Mouse (Mus musculus) liver, embryonic 12.5 days (tissue): ENCODE results near the gene Ankrd33. TPM values are rescaled to one million over a fixed set of nuclear protein-coding genes. Genes with fewer than 3 reads are reported as not detected.

Source experiments
- ATAC-seq: fragments of 200-750 bp; cut with Nextera tagmentation; 2 replicates; pipeline ENCODE4 v1.8.0; 2017; ENCODE audit warnings: moderate number of reproducible peaks, mild to moderate bottlenecking, moderate library complexity
- H3K27ac ChIP-seq: fragments of 300-500 bp; sonication (generic); 2 replicates; pipeline ENCODE4 v1.5.1; 2016; ENCODE audit warnings: mild to moderate bottlenecking
- H3K27me3 ChIP-seq: fragments of 300-500 bp; sonication (generic); replicated peaks from 2 replicates; pipeline ENCODE4 v1.6.1; 2016; ENCODE audit warnings: mild to moderate bottlenecking, moderate library complexity
- H3K36me3 ChIP-seq: fragments of 300-500 bp; sonication (generic); 2 replicates; pipeline ENCODE4 v1.6.1; 2016; ENCODE audit warnings: mild to moderate bottlenecking, moderate library complexity
- H3K4me1 ChIP-seq: fragments of 300-500 bp; sonication (generic); 2 replicates; pipeline ENCODE4 v1.6.1; 2016
- H3K4me2 ChIP-seq: fragments of 300-500 bp; sonication (generic); 2 replicates; pipeline ENCODE4 v1.6.1; 2016; ENCODE audit warnings: mild to moderate bottlenecking, moderate library complexity
- H3K4me3 ChIP-seq: fragments of 300-500 bp; sonication (generic); 2 replicates; pipeline ENCODE4 v1.5.1; 2016; ENCODE audit warnings: mild to moderate bottlenecking, moderate library complexity
- H3K9ac ChIP-seq: fragments of 300-500 bp; sonication (generic); 2 replicates; pipeline ENCODE4 v1.6.1; 2016; ENCODE audit warnings: mild to moderate bottlenecking, moderate library complexity
- H3K9me3 ChIP-seq: fragments of 300-500 bp; sonication (generic); replicated peaks from 2 replicates; pipeline ENCODE4 v1.6.1; 2016; ENCODE audit warnings: mild to moderate bottlenecking, moderate library complexity
- WGBS: fragments of 180-500 bp; shearing (Covaris S2); methylation state at CpG from one replicate; pipeline ENCODE4 v1.1.7; 2016; ENCODE audit not compliant: insufficient replicate concordance; 5-methylcytosine and 5-hydroxymethylcytosine counted together
- polyA plus RNA-seq: library from polyadenylated mRNA; unstranded; fragments of >200 nt; fragmentation: Nextera tagmentation; extraction: Ambion mirVana; gene quantifications from 2 replicates; pipeline ENCODE4 v1.2.1, GENCODE M21; 2016

Ankrd33 gene
- polyA plus RNA-seq, 1 experiment from 2014 or later: not detected

DNA sequence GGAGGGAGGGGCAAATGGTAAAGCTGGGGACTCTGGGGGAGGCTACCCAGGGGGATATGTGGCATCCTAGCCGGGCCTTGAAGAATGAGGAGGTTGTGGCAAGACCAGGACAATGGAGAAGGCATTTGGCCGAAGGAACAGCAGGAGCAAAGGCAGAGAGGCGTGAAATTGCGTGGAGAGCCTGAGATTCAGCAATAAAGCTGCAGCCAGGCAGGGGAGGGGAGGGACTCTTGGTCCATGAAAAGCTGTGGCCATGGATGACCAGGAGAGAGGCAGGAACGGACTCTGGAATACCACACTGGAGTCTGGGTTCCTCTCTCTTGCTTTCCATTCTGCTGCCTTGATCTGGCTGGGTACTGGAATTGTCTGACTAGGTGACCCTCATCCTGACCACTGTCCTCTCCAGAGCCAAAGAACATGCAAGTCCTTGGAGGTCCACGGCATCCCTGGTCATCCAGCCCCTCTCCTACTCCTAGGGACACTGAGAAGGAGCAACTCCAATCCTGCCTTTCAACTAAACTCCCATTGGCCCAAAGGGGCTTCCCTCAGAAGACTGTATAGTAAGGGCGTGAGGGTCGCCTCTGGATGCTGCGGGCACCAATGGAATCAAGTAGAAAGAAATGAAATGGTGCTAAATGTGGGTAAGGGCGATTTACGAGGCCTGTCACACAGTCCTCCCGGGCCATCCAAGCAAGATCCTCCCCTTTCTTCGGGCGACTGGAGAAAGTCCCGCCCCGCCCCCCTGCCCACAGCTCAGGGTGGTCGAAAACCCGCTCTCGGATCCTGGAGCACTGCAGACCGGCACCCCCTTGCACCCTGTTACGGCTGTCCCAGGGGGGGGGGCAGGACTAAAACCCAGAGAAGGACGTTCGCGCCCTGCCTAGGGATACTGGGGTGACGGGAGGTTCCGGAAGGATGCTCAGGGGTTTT lies 39.2 kb upstream of the Ankrd33 start:
- no peak overlapping the region for H3K9ac ChIP-seq
- 23% methylated on average over 26 of the region's 26 CpGs for WGBS
- no peaks in the 10 kb centered on the region for H3K36me3 ChIP-seq
- peaks cover 77% of the 10 kb centered on the region for H3K27me3 ChIP-seq
- H3K9me3 ChIP-seq: no peaks in the 10 kb centered on the region
- no peak overlapping the region for H3K27ac ChIP-seq
- 0 out of 2 replicates have a peak overlapping the region, but pooled peaks have one; percentile 59 for H3K4me3 ChIP-seq
- no peak for ATAC-seq
- H3K4me2 ChIP-seq: peak overlapping the region; percentile 65
- peaks cover 33% of the 10 kb centered on the region for H3K4me1 ChIP-seq

DNA sequence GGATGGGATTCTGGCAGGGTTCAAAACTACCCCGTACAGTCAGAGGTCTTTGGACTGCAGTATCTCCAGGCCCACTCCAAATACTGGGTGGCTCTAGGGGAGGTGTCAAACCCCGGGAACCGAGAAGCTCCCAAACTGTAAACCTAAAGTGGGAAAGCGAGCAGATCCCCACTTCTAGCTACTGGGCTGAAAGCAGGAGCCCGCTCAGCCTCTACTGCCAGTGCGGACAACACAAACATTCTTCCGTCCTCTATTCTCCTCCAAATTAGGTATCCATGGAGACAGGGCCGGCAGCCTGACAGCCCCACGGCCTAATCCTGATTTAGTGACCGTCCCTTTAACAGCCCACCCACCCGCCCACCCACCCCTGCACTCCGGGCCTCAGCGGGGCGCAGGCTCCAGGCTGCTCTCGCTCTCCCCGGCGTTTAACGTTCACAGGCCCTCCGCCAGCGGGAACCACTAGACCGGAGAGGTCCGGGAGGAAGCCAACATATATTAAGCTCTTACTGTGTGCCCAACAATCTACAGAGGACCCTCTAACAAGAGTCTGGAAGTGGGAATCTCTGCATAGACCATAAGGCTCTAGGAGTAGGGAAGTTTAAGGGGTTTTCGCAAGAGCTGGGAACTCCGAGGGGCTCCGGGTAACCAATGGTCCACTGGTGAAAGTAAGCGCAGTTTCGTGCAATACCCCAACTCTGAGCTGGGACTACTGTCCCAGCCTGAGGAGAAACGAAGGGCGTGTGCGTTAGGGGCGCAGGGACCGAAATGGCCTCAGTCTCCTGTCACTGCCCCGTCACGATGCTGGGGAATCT lies 38.3 kb upstream of the Ankrd33 start:
- no peak overlapping the region for H3K27ac ChIP-seq
- H3K4me1 ChIP-seq: peaks cover 38% of the 10 kb centered on the region
- H3K9ac ChIP-seq: peak overlapping the region; percentile 66; the same call in 1 of the 2 replicates
- H3K4me3 ChIP-seq: peak overlapping the region; percentile 59
- no peaks in the 10 kb centered on the region for H3K36me3 ChIP-seq
- 6% methylated on average over 34 of the region's 34 CpGs for WGBS
- H3K9me3 ChIP-seq: no peaks in the 10 kb centered on the region
- peaks cover 82% of the 10 kb centered on the region for H3K27me3 ChIP-seq
- peak overlapping the region; percentile 65 for H3K4me2 ChIP-seq
- no peak for ATAC-seq

- H3K4me2 ChIP-seq: peak within 1 kb of the TSS; percentile 65
- peak within 1 kb of the TSS; percentile 82 for H3K27ac ChIP-seq
- no peaks in the 10 kb centered on the region for H3K36me3 ChIP-seq
- H3K9ac ChIP-seq: peak within 1 kb of the TSS; percentile 66
- peak; percentile 22; the same call in 1 of the 2 replicates for ATAC-seq
- no peaks in the 10 kb centered on the region for H3K9me3 ChIP-seq
- H3K4me1 ChIP-seq: peaks cover 38% of the 10 kb centered on the region
- H3K4me3 ChIP-seq: peak within 1 kb of the TSS; percentile 59
- WGBS: 1% methylated on average over 59 of the region's 96 CpGs
- H3K27me3 ChIP-seq: peaks cover 75% of the 10 kb centered on the region
Observed at GRCm38 (mm10) chr15:101077813-101078730, 37.5 kb upstream of the Ankrd33 start, which contains the start of gene Fignl2. Gene Fignl2 (minus strand): TSS chr15:101078567.

- Histone ChIP-seq H3K36me3 (no peaks in the 10 kb centered on the region), H3K9me3 (no peaks in the 10 kb centered on the region), H3K4me1 (peaks cover 37% of the 10 kb centered on the region), H3K27ac (peak overlapping the region; percentile 82), H3K9ac (peak overlapping the region; percentile 66; the same call in 1 of the 2 replicates), H3K27me3 (peaks cover 74% of the 10 kb centered on the region), H3K4me3 (peak overlapping the region; percentile 59), H3K4me2 (peak overlapping the region; percentile 65)
- ATAC-seq: peak; percentile 72
- WGBS: 3% methylated on average over 30 of the region's 30 CpGs
Observed at GRCm38 (mm10) chr15:101078731-101079156, 36.8 kb upstream of the Ankrd33 start.

DNA sequence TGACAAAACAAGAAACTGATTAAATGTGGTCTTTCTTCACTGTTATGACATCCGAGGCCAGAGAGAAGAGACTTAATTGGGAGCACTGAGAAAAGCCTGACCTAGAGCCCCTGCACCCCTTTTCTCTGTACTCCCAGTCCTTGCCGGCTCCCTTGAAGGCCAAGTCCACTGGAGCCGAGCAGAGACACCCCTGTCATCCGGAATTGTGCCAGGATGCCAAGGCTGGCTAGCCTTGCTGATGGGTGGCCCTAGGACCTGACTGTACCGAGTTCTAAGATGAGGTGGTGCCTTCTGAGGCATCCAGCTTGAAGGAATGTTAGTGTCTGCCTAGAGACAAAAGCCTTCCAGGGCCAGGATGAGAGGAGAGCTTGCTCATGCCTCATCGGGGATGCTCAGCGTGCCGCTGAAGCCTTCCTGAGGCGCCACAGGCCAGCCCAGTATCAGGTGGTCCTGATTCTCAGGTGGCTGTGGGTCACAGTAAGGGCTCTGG lies 35.5 kb upstream of the Ankrd33 start:
- H3K9ac ChIP-seq: no peak overlapping the region
- no peaks in the 10 kb centered on the region for H3K36me3 ChIP-seq
- no peak overlapping the region for H3K4me3 ChIP-seq
- H3K4me1 ChIP-seq: peaks cover 37% of the 10 kb centered on the region
- no peak overlapping the region for H3K27ac ChIP-seq
- H3K9me3 ChIP-seq: no peaks in the 10 kb centered on the region
- peaks cover 67% of the 10 kb centered on the region for H3K27me3 ChIP-seq
- WGBS: 66% methylated on average over 9 of the region's 9 CpGs
- no peak for ATAC-seq
- H3K4me2 ChIP-seq: no peak overlapping the region

GRCm38 (mm10) chr15:101081035-101081548 lies 34.5 kb upstream of the Ankrd33 start:
- no peaks in the 10 kb centered on the region for H3K36me3 ChIP-seq
- no peak overlapping the region for H3K4me2 ChIP-seq
- 45% methylated on average over 7 of the region's 7 CpGs for WGBS
- H3K9me3 ChIP-seq: no peaks in the 10 kb centered on the region
- H3K27me3 ChIP-seq: peaks cover 57% of the 10 kb centered on the region
- peaks cover 37% of the 10 kb centered on the region for H3K4me1 ChIP-seq
- no peak overlapping the region for H3K4me3 ChIP-seq
- ATAC-seq: no peak
- peak overlapping the region; percentile 37; the same call in 1 of the 2 replicates for H3K27ac ChIP-seq
- H3K9ac ChIP-seq: no peak overlapping the region

DNA sequence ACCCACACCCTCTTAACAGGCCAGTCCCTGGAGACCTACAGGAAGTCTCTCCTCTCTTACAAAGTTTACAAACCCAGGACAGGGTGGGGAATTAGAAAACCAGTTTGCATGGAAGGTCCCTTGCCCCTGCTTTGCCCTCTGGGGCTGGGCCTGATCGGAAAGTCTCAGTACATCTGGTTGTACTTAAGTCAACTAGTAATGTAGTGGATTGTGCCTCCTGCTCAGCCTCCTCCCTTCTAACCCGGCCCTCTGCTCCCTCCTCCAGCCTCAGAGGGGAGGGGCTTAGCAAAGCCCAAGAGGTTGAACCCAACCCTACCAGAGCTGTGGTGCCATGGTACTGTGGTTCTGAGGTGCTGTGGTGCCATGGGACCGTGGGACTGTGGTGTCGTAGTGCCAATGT lies 33.3 kb upstream of the Ankrd33 start:
- 52% methylated on average over 4 of the region's 4 CpGs for WGBS
- H3K9me3 ChIP-seq: no peaks in the 10 kb centered on the region
- H3K9ac ChIP-seq: no peak overlapping the region
- H3K4me3 ChIP-seq: no peak overlapping the region
- H3K27me3 ChIP-seq: peaks cover 45% of the 10 kb centered on the region
- H3K36me3 ChIP-seq: no peaks in the 10 kb centered on the region
- ATAC-seq: no peak
- H3K4me1 ChIP-seq: peaks cover 29% of the 10 kb centered on the region; the same call in 1 of the 2 replicates
- H3K27ac ChIP-seq: no peak overlapping the region
- no peak overlapping the region for H3K4me2 ChIP-seq

DNA sequence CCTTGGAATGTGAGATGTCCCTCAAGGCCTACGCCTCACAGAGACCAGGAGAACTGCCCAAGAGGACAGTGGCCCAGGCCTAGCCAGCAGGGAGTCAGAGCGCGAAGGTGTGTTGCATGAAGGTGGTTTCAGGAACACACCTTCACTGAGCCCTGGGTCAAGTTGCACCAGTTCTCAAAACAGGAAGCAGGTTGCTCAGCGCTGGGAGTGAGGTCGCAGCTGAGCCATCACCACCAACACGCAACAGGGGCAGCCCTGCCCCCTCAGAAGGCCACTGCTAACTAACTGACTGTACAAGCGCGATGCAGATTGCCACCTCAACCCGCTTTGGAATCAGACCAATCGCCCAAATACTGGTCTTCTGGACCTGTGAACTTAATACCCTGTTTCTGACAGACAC lies 31.1 kb upstream of the Ankrd33 start:
- H3K9me3 ChIP-seq: no peaks in the 10 kb centered on the region
- H3K4me2 ChIP-seq: no peak overlapping the region
- no peak for ATAC-seq
- no peak overlapping the region for H3K4me3 ChIP-seq
- H3K36me3 ChIP-seq: no peaks in the 10 kb centered on the region
- H3K27me3 ChIP-seq: peaks cover 23% of the 10 kb centered on the region
- 48% methylated on average over 10 of the region's 10 CpGs for WGBS
- H3K4me1 ChIP-seq: peaks cover 15% of the 10 kb centered on the region; the same call in 1 of the 2 replicates
- no peak overlapping the region for H3K9ac ChIP-seq
- H3K27ac ChIP-seq: no peak overlapping the region

- Histone ChIP-seq H3K9me3 (no peaks in the 10 kb centered on the region), H3K27me3 (peaks cover 3% of the 10 kb centered on the region), H3K4me1 (peaks cover 8% of the 10 kb centered on the region; the same call in 1 of the 2 replicates), H3K4me2 (no peak overlapping the region), H3K27ac (no peak overlapping the region), H3K36me3 (no peaks in the 10 kb centered on the region), H3K9ac (no peak overlapping the region), H3K4me3 (no peak overlapping the region)
- WGBS: 63% methylated on average over 9 of the region's 9 CpGs
- no peak for ATAC-seq
Observed at GRCm38 (mm10) chr15:101086451-101086850, 29.1 kb upstream of the Ankrd33 start.

DNA sequence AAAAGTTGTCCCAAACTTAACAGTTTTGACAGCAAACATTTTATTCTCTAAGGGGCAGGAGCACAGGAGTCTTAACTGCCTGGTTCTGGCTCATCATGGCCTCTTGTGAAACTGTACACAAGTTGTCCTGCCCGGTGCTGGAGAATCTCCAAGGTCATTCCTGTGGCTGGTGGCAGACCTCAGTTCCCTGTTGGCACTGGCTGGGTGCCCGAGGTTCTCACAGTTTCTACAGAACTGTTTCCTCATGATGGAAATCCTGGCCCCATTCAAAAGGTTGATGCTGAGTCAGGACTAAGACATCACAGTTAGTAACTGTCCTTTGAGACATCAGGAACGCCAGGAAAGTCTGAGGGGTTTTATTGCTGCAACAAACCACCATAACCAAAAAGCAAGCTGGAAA lies 28.6 kb upstream of the Ankrd33 start:
- Histone ChIP-seq H3K27me3 (no peaks in the 10 kb centered on the region; the same call in 1 of the 2 replicates), H3K4me1 (0 out of 2 replicates have a peak, but pooled peaks cover 5% of the 10 kb centered on the region), H3K4me3 (no peak overlapping the region), H3K9ac (no peak overlapping the region), H3K9me3 (no peaks in the 10 kb centered on the region), H3K27ac (no peak overlapping the region), H3K4me2 (no peak overlapping the region), H3K36me3 (no peaks in the 10 kb centered on the region)
- 54% methylated on average over 3 of the region's 3 CpGs for WGBS
- no peak for ATAC-seq
